Mouse (Mus musculus): Measurements from ENCODE around the gene Gmip. TPM values are rescaled to one million over a fixed set of nuclear protein-coding genes. Genes with fewer than 3 reads are reported as not detected.

Gmip gene
- polyA plus RNA-seq, 1 experiment, result 14.6 TPM

DNA sequence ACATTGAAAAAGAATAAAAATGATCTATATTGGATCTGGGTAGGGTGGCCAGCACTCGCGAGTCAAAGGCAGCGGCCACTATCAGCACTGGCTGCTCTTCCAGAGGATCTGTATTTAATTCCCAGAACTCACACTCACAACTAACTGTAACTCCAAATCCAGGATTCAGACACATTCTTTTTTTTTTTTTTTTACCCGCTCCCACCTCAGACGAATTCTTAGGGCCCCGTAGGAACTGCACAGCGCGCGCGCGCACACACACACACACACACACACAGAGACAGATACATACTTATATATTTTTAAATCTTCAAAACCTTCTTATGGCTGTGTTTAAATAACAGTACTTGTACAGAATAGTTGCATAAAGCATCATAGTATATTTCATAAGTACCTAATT is 18.1 kb upstream of the Gmip start:
- Histone ChIP-seq H3K9me3 (no peaks in the 10 kb centered on the region), H3K36me3 (replicated peaks; ENCODE audit: low read length) (peaks cover 28% of the 10 kb centered on the region), H3K27me3 (replicated peaks) (no peaks in the 10 kb centered on the region), H3K4me1 (peaks cover 52% of the 10 kb centered on the region), H3K4me3 (replicated peaks) (peak overlapping the region; percentile 98)
- TF ChIP-seq GATA1 (IDR thresholded peaks at IDR 0.05; ENCODE audit: borderline replicate concordance, low read length) (no peak), FLI1 (IDR thresholded peaks at IDR 0.05; ENCODE audit: low read length) (no peak)

GRCm38 (mm10) chr8:69790773-69791367 is 17.6 kb upstream of the Gmip start, which contains the start of the genes Atp13a1 and Zfp866:
Gene Atp13a1 (plus strand): TSS chr8:69791163.
Gene Zfp866 (minus strand): TSS chr8:69791178.
- Histone ChIP-seq H3K4me1 (peaks cover 52% of the 10 kb centered on the region), H3K27me3 (replicated peaks) (no peaks in the 10 kb centered on the region), H3K36me3 (replicated peaks; ENCODE audit: low read length) (peaks cover 33% of the 10 kb centered on the region), H3K9me3 (no peaks in the 10 kb centered on the region), H3K4me3 (replicated peaks) (peak within 1 kb of the TSS; percentile 98)
- TF ChIP-seq GATA1 (IDR thresholded peaks at IDR 0.05; ENCODE audit: borderline replicate concordance, low read length) (no peak), FLI1 (IDR thresholded peaks at IDR 0.05; ENCODE audit: low read length) (peak; percentile 100; the same call in 1 of the 2 replicates)

GRCm38 (mm10) chr8:69791415-69792068 is 16.9 kb upstream of the Gmip start:
- Histone ChIP-seq H3K4me3 (replicated peaks) (peak overlapping the region; percentile 98), H3K4me1 (peaks cover 52% of the 10 kb centered on the region), H3K9me3 (no peaks in the 10 kb centered on the region), H3K27me3 (replicated peaks) (no peaks in the 10 kb centered on the region), H3K36me3 (replicated peaks; ENCODE audit: low read length) (peaks cover 40% of the 10 kb centered on the region)
- TF ChIP-seq FLI1 (IDR thresholded peaks at IDR 0.05; ENCODE audit: low read length) (no peak), GATA1 (IDR thresholded peaks at IDR 0.05; ENCODE audit: borderline replicate concordance, low read length) (no peak)

DNA sequence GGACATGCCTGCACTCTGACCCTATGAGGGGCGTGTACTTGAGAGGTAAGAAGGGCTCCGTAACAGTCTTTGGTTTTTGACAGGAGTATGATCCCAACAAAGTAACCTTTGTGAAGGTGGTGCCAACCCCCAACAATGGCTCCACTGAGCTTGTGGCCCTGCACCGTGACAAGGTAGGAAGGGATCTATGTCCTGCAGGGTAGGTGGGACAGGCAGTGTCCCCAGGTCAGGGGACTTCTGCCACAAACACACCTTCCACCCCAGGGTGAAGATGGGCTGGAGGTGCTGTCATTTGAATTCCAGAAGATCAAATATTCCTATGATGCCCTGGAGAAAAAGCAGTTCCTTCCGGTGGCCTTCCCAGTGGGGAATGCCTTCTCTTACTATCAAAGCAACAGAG is 14.8 kb upstream of the Gmip start:
- Histone ChIP-seq H3K27me3 (replicated peaks) (no peaks in the 10 kb centered on the region), H3K4me1 (peaks cover 48% of the 10 kb centered on the region), H3K9me3 (no peaks in the 10 kb centered on the region), H3K36me3 (replicated peaks; ENCODE audit: low read length) (peaks cover 61% of the 10 kb centered on the region), H3K4me3 (replicated peaks) (no peak overlapping the region)
- TF ChIP-seq FLI1 (IDR thresholded peaks at IDR 0.05; ENCODE audit: low read length) (no peak), GATA1 (IDR thresholded peaks at IDR 0.05; ENCODE audit: borderline replicate concordance, low read length) (no peak)

- peaks cover 65% of the 10 kb centered on the region for H3K36me3 ChIP-seq (replicated peaks; ENCODE audit: low read length)
- TF ChIP-seq GATA1 (IDR thresholded peaks at IDR 0.05; ENCODE audit: borderline replicate concordance, low read length) (no peak), FLI1 (IDR thresholded peaks at IDR 0.05; ENCODE audit: low read length) (no peak)
- peak overlapping the region; percentile 46 for H3K4me3 ChIP-seq (replicated peaks)
- peaks cover 45% of the 10 kb centered on the region for H3K4me1 ChIP-seq
- no peaks in the 10 kb centered on the region for H3K9me3 ChIP-seq
- H3K27me3 ChIP-seq (replicated peaks), result no peaks in the 10 kb centered on the region
These were observed 14.4 kb upstream of the Gmip start for GRCm38 (mm10) chr8:69794096-69794495.

GRCm38 (mm10) chr8:69794901-69795300 is 13.6 kb upstream of the Gmip start:
- peaks cover 73% of the 10 kb centered on the region for H3K36me3 ChIP-seq (replicated peaks; ENCODE audit: low read length)
- no peak for TF ChIP-seq GATA1 (IDR thresholded peaks at IDR 0.05; ENCODE audit: borderline replicate concordance, low read length)
- no peak for TF ChIP-seq FLI1 (IDR thresholded peaks at IDR 0.05; ENCODE audit: low read length)

GRCm38 (mm10) chr8:69796721-69797345 is 11.6 kb upstream of the Gmip start:
- no peaks in the 10 kb centered on the region for H3K27me3 ChIP-seq (replicated peaks)
- no peak overlapping the region for H3K4me3 ChIP-seq (replicated peaks)
- H3K9me3 ChIP-seq, result no peaks in the 10 kb centered on the region
- H3K4me1 ChIP-seq, result peaks cover 34% of the 10 kb centered on the region
- TF ChIP-seq GATA1 (IDR thresholded peaks at IDR 0.05; ENCODE audit: borderline replicate concordance, low read length) (no peak), FLI1 (IDR thresholded peaks at IDR 0.05; ENCODE audit: low read length) (no peak)
- peaks cover 91% of the 10 kb centered on the region for H3K36me3 ChIP-seq (replicated peaks; ENCODE audit: low read length)

More at GRCm38 (mm10) chr8:69794901-69795300, 13.6 kb upstream of the Gmip start:
- peaks cover 37% of the 10 kb centered on the region for H3K4me1 ChIP-seq
- H3K27me3 ChIP-seq (replicated peaks), result no peaks in the 10 kb centered on the region
- no peak overlapping the region for H3K4me3 ChIP-seq (replicated peaks)
- H3K9me3 ChIP-seq, result no peaks in the 10 kb centered on the region

DNA sequence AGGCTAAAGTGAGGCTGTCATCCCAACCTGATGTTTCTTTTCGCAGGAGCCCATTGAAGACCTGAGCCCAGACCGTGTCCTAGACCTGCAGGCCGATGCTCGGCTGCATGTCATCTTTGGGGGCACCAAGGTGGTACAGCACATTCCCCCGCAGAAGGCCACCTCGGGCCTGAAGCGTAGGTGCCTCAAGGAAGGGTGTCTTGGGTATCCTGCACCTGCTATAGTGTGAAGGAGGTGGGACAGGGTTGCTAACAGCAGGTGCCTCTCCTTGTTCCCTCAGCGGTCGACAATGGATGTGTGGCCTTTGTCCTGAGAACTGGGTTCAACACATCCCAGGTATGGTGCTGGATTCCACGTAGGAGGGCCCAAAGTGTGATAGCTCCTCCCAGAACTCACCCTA is 10.8 kb upstream of the Gmip start:
- Histone ChIP-seq H3K27me3 (replicated peaks) (no peaks in the 10 kb centered on the region), H3K4me3 (replicated peaks) (no peak overlapping the region), H3K36me3 (replicated peaks; ENCODE audit: low read length) (peaks cover 99% of the 10 kb centered on the region), H3K4me1 (peaks cover 26% of the 10 kb centered on the region), H3K9me3 (no peaks in the 10 kb centered on the region)
- no peak for TF ChIP-seq FLI1 (IDR thresholded peaks at IDR 0.05; ENCODE audit: low read length)
- no peak for TF ChIP-seq GATA1 (IDR thresholded peaks at IDR 0.05; ENCODE audit: borderline replicate concordance, low read length)

DNA sequence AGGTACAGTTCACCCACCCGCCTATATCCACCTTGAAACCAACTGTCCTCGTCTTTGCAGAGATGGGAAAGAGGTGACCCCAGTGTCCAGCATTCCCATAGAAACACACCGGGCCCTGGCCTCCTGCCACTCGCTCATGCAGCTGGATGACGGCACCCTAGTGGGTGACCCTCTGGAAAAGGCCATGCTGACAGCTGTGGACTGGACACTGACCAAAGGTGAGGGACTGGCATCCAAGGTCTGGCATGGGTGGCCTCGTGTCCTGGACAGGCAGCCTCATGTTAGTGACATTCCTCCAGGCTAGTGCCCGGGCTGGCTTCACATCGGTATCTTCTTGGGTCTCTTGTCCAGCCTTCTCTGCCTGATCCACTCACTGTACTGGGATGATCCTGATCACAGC is 9.2 kb upstream of the Gmip start:
- no peak overlapping the region for H3K4me3 ChIP-seq (replicated peaks)
- no peaks in the 10 kb centered on the region for H3K27me3 ChIP-seq (replicated peaks)
- peaks cover 14% of the 10 kb centered on the region for H3K4me1 ChIP-seq
- H3K36me3 ChIP-seq (replicated peaks; ENCODE audit: low read length), result peaks cover 99% of the 10 kb centered on the region
- TF ChIP-seq FLI1 (IDR thresholded peaks at IDR 0.05; ENCODE audit: low read length) (no peak), GATA1 (IDR thresholded peaks at IDR 0.05; ENCODE audit: borderline replicate concordance, low read length) (no peak)
- no peaks in the 10 kb centered on the region for H3K9me3 ChIP-seq

DNA sequence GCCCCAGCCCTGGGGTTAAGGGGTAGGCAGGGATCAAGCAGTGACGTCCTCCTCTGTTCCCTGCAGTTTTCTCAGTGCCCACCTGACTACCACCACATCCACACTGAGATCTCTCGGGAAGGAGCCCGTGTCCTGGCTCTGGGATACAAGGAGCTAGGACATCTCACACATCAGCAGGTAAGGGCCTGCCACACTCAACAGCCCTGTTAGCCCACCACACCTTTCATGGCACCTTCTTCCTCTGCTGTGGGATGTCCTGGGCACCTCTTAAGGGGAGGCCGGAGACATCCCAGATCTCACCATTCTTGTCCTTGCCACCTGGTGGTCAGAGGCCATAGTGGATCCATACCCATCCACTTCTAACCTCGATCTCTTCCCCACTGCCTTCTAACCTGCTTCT is 8.5 kb upstream of the Gmip start:
- Histone ChIP-seq H3K4me1 (peaks cover 10% of the 10 kb centered on the region), H3K27me3 (replicated peaks) (no peaks in the 10 kb centered on the region), H3K4me3 (replicated peaks) (no peak overlapping the region), H3K9me3 (no peaks in the 10 kb centered on the region), H3K36me3 (replicated peaks; ENCODE audit: low read length) (peaks cover 98% of the 10 kb centered on the region)
- no peak for TF ChIP-seq FLI1 (IDR thresholded peaks at IDR 0.05; ENCODE audit: low read length)
- no peak for TF ChIP-seq GATA1 (IDR thresholded peaks at IDR 0.05; ENCODE audit: borderline replicate concordance, low read length)

Measured in megakaryocyte, embryonic 14.5 days (primary cell).